Mouse (Mus musculus) spleen, adult 12 weeks (tissue): Measurements from ENCODE around the gene Zfand3.

Experiments used
- DNase-seq: peaks from one replicate; pipeline ENCODE4 v3.0.0; 2022; ENCODE audit warnings: low spot score

The Zfand3 gene

DNA sequence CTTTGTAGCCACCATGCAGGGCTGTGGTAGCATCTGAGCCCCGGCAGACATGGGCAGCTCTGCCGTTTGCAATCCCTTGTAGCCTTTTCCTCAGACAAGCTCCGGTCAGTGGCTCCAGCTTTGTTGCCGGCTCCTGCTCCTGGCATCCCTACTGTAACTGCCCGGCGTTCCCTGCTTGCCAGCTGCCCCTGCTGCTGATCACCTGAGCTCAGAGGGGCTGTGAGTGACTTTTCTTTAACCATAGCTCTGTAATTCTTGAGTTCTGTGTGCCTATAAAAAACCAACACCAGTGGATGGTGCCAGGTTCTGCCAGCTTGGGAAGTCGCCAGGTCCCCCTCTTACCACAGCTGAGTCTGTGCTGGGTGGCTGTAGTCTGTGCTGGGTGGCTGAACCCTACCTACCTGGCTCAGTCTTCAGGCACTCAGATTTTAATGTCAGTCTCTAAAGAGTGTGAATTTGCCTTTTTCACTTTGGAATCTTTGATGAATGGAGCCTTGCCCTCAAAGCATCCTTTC is 150.9 kb downstream of the Zfand3 start:
- no peak for DNase-seq

DNA sequence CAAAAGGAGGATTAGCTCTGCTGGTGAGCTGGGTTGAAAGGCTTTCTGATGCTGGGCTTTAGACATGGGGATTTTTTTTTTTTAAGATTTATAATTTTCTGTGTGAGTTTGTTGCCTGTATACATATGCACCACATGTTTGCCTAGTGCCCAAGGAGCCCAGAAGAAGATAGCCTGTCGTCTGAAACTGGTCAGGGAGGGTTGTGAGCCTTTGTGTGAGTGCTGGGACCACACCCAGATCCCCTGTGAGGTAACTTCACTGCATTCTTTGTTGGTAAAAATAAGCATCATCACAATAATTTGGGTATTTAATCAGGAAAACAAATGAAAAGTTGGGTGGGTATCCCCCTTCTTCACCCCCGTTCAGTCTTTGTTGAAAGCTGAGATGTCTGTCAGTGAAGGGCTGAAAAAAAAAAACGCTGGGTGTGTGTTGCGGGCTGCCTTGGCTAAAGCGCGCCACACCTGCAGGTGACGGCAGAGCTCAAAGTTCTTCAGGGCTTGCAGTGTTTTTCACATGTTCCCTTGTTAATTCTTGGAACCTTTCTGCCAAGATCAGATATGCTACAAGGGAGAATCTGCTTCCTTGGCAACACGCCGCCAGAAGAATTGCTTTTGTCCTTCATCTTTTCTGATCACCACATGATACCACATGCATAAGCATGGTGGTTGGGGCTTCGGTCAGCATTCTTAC is 154.0 kb downstream of the Zfand3 start:
- DNase-seq = no peak

GRCm38 (mm10) chr17:30159341-30159740 is 154.8 kb downstream of the Zfand3 start:
- no peak for DNase-seq

GRCm38 (mm10) chr17:30160823-30161432 is 156.4 kb downstream of the Zfand3 start:
- no peak for DNase-seq

GRCm38 (mm10) chr17:30162983-30163382 is 158.4 kb downstream of the Zfand3 start:
- DNase-seq = no peak

DNA sequence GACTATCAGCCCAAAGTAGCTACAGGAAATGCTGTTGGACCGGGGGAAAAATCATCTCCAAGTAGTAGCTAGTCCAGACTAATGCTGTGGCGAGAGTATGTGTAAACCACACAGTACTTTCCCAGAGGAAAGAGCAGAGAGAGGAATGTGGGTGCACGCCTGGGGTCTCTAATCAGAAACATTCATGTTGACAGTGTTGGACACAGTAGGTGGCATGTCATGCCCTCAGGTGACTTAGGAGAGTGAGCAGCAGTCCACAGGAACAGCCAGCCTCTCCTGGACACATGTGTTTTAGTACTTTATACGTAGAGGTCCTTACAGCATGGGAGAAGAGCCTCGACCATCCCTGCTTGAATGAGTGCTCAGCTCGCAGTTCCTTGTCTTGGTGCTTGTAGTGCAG is 159.3 kb downstream of the Zfand3 start:
- no peak for DNase-seq

- DNase-seq = no peak
These were observed 160.3 kb downstream of the Zfand3 start for GRCm38 (mm10) chr17:30164818-30165217.

- no peak for DNase-seq
These were observed 172.9 kb downstream of the Zfand3 start for GRCm38 (mm10) chr17:30177435-30177834.

DNA sequence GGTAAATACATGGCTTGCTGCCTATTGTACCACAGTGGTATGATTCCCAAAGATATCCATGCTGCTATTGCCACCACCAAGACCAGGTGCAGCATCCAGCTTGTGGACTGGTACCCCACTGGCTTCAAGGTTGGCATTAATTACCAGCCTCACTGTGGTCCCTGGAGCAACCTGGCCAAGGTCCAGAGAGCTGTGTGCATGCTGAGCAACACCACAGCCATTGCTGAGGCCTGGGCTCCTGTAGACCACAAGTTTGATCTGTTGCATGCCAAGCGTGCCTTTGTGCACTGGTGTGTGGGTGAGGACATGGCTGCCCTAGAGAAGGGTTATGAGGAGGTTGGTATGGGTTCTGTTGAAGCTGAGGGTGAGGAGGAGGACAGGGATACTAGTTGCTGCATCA is 173.9 kb downstream of the Zfand3 start:
- no peak for DNase-seq

DNA sequence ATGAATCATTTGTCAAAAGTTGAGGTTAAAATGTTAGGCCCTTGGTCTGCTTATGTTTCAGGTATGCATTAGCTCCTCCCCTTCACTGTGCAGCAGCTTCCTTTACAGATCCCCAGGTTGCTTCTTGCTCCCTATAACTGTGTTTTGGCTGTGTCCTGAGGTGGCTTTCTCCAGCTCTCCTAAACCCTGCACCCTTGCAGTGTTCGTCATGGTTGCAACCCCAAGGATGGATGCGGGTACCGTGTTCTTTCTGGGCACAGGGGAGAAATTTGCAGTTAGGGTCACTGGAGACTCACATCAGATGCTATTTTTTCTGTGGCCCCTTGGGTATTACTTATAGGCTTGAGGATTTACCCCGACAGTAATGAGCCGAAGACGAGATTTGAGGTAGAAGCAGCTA is 175.7 kb downstream of the Zfand3 start:
- DNase-seq = no peak

GRCm38 (mm10) chr17:30181554-30181953 is 177.0 kb downstream of the Zfand3 start:
- DNase-seq = no peak

GRCm38 (mm10) chr17:30182063-30182462 is 177.5 kb downstream of the Zfand3 start:
- no peak for DNase-seq

- no peak for DNase-seq
These were observed 179.0 kb downstream of the Zfand3 start for GRCm38 (mm10) chr17:30183561-30183960.

DNA sequence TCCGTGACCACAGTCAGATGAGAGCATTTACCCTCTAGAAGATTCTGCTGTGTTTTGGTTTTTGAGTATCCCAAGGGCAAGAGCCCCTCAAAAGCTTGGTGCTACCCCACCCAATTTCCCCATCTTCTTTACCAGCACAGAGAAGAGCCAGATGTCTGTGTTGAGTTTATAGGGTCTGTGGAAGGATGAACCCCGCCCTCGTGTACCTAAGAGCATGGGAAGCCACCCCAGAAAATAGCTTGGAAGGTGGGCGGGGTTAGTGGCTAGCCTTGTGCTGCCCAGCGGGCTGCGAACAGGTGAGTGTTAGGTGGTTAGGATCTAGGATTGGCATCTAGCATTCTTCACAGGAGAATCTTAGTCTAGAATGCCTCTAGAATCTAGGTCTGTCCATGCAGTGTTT is 182.6 kb downstream of the Zfand3 start:
- DNase-seq = no peak

- no peak for DNase-seq
These were observed 183.0 kb downstream of the Zfand3 start for GRCm38 (mm10) chr17:30187581-30187980.

- no peak for DNase-seq
These were observed 183.8 kb downstream of the Zfand3 start for GRCm38 (mm10) chr17:30188031-30188981.

DNA sequence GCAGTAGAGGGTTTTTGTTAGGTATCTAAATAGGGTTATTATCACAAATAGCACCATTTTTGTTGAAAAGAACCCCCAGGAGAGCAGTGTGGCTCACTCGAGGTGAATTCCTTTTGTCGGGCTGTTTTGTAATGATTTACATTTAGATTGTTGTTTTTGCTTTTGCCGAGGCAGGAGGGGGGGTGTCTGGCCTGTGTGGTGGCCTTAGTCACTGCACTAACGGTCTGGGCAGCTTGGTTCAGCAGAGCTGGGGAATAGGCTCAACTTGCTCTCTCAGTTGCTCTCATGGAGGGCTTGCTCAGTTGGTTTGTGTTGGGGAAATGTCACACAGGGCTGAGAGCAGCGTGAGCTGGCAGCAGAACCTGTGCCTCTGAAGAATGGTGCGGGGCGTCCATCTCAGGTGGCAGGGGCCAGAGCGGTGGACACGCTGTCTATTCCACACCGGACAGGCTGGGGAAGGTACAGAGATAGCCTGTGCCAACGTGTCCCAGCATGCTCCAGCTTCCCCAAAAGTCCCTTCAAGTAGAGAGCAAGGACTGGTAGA is 186.6 kb downstream of the Zfand3 start:
- DNase-seq = no peak

- DNase-seq = no peak
These were observed 188.0 kb downstream of the Zfand3 start for GRCm38 (mm10) chr17:30192416-30193005.

DNA sequence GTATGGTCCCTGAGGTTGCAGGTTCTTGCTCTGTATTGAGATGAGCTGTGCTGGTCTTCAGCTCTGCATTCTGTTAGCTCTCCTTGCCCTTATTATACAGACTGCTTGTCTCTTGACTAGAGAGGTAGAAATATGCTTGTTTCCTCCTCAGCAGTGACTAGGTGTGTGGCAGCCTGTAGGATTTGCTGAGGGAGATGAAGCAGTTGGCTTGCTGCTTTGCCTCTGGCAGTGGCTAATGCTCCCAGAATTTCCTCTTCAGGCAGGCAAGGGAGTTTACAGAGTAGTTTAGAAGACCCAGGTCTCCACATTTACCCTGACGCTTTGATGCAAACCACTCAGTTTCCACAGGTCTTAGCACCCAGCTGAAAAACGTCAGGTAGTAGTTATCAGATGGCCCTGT is 189.1 kb downstream of the Zfand3 start:
- DNase-seq = no peak

DNA sequence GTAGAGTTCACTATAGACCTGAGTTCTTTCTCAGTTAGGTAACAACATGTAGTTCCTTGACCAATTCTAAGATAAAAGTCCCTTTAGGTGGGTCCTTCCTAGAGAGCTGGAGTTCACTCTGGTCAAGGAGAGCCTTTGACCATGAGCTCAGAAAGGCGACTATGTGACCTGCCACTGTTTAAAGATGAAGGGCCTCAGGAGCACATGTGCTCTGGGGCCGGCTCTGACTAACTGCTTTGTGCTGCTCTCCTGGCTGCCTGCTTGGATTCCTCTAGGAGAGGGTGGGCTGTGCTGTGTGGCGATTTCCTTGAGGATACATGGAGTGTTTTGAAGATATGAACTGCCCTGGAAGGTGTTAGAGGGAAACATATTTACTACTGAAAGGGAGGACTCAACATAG is 189.6 kb downstream of the Zfand3 start:
- DNase-seq = no peak

DNA sequence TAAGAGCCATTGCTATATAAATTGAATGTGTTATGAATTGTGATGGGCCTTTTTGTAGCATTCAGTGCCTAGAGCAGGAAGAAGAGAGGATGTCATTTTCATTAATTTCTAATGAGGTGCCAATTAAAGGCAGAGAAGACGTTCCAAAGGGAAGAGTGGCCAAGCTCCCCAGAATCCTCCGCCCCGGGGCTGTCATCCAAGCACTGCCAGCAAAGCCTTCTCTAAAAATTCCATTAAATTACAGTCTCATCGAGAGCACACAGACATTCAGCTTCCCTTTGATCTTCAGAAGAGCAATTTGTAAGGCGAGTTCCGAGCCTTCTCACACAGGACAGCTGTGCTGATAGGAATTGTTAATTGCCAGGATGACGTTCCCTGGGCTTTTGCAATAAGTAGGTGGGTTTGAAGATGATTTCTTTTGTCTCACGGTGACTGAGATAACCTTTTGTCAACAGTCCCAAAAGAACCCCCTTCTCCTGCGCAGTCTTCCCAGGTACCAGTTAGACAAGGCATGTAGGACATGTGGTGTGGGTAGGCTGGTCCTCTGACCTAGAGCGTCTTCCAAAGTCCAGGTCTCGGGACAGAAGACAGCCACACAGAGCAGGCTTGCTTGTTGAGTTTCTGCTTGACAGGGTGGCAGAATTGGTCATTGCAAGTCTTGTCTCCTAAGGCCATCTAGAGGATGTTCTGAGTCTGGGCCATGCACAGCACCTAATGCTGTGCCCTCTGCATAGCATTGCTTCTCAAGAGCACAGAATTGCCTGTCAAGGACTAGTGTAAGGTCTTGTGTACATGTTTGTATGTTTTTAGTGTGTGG is 190.3 kb downstream of the Zfand3 start:
- DNase-seq = no peak
